Mouse (Mus musculus): ENCODE measurements around the gene Csnka2ip. TPM values are rescaled to one million over a fixed set of nuclear protein-coding genes. Genes with fewer than 3 reads are reported as not detected.

Gene Csnka2ip
- polyA plus RNA-seq, 1 experiment from 2014 or later = not detected

Other genes starting within 250 kb of the Csnka2ip start
- gene 4930453N24Rik, start 168.8 kb upstream of the Csnka2ip start, polyA plus RNA-seq (2014; fragmentation: Nextera tagmentation; extraction: Ambion mirVana) = 34.5 and 39.7 TPM in 2 replicates
- 7.6 and 9.6 TPM in 2 replicates for gene Zfp654, start 249.2 kb upstream of the Csnka2ip start, polyA plus RNA-seq (2014; fragmentation: Nextera tagmentation; extraction: Ambion mirVana)
- 109 and 125 TPM in 2 replicates for gene Cggbp1, start 249.6 kb upstream of the Csnka2ip start, polyA plus RNA-seq (2014; fragmentation: Nextera tagmentation; extraction: Ambion mirVana)